Mouse (Mus musculus): ENCODE data around the gene Ifi206. TPM values are rescaled to one million over a fixed set of nuclear protein-coding genes. Genes with fewer than 3 reads are reported as not detected.

Ifi206 gene
- polyA plus RNA-seq, 1 experiment from 2014 or later = not detected

GRCm38 (mm10) chr1:173427385-173427784, 63.5 kb downstream of the Ifi206 start:
- Histone ChIP-seq H3K4me2 (ENCODE audit: low read length) (no peak overlapping the region), H3K27me3 (replicated peaks; ENCODE audit: control insufficient read depth, insufficient read depth, low read length) (no peaks in the 10 kb centered on the region), H3K36me3 (ENCODE audit: control insufficient read depth, insufficient read depth) (no peaks in the 10 kb centered on the region), H3K9me3 (ENCODE audit: control insufficient read depth, low read length) (no peaks in the 10 kb centered on the region), H3K4me3 (replicated peaks; ENCODE audit: low read length) (no peak overlapping the region), H3K9ac (replicated peaks; ENCODE audit: low read depth, low read length) (no peak overlapping the region), H3K27ac (ENCODE audit: low read length) (no peak overlapping the region), H3K4me1 (replicated peaks; ENCODE audit: control insufficient read depth, insufficient read depth, low read length) (no peaks in the 10 kb centered on the region)
- 86% methylated on average over 8 of the region's 8 CpGs for WGBS
- no peak for ATAC-seq

DNA sequence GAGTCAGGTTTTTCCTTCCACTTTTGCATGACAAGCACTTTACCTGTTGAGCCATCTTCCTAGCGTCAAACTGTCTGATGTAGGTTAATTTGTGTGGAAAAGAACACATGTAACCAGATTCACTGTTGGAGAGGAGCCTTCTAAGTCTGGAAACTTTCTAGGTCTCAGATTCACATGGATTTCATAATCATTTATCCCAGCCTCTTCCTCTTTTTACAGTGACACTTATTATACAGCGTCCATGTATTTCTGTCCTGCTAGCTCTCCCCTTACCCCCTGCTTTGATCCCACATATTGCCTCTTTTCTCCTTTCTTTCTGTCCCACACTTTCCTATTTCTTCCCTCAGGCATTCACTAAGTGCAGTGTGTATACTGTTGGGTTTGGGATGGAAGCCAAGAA, 64.5 kb downstream of the Ifi206 start:
- Histone ChIP-seq H3K27ac (ENCODE audit: low read length) (no peak overlapping the region), H3K4me3 (replicated peaks; ENCODE audit: low read length) (no peak overlapping the region), H3K9ac (replicated peaks; ENCODE audit: low read depth, low read length) (no peak overlapping the region), H3K4me2 (ENCODE audit: low read length) (no peak overlapping the region), H3K4me1 (replicated peaks; ENCODE audit: control insufficient read depth, insufficient read depth, low read length) (no peaks in the 10 kb centered on the region), H3K36me3 (ENCODE audit: control insufficient read depth, insufficient read depth) (no peaks in the 10 kb centered on the region), H3K9me3 (ENCODE audit: control insufficient read depth, low read length) (no peaks in the 10 kb centered on the region), H3K27me3 (replicated peaks; ENCODE audit: control insufficient read depth, insufficient read depth, low read length) (no peaks in the 10 kb centered on the region)
- no peak for ATAC-seq
- WGBS = 69% methylated on average over 2 of the region's 2 CpGs

- ATAC-seq = no peak
- 84% methylated on average over 6 of the region's 6 CpGs for WGBS
- no peaks in the 10 kb centered on the region for H3K27me3 ChIP-seq (replicated peaks; ENCODE audit: control insufficient read depth, insufficient read depth, low read length)
Measured at GRCm38 (mm10) chr1:173420374-173420773, 70.5 kb downstream of the Ifi206 start.

GRCm38 (mm10) chr1:173418936-173419621, 71.8 kb downstream of the Ifi206 start:
- H3K9ac ChIP-seq (replicated peaks; ENCODE audit: low read depth, low read length) = no peak overlapping the region
- no peak overlapping the region for H3K4me2 ChIP-seq (ENCODE audit: low read length)
- H3K27ac ChIP-seq (ENCODE audit: low read length) = no peak overlapping the region
- no peaks in the 10 kb centered on the region for H3K9me3 ChIP-seq (ENCODE audit: control insufficient read depth, low read length)
- no peaks in the 10 kb centered on the region for H3K36me3 ChIP-seq (ENCODE audit: control insufficient read depth, insufficient read depth)
- H3K4me3 ChIP-seq (replicated peaks; ENCODE audit: low read length) = no peak overlapping the region
- no peak for ATAC-seq
- 90% methylated on average over 1 of the region's 1 CpGs for WGBS
- no peaks in the 10 kb centered on the region for H3K27me3 ChIP-seq (replicated peaks; ENCODE audit: control insufficient read depth, insufficient read depth, low read length)
- no peaks in the 10 kb centered on the region for H3K4me1 ChIP-seq (replicated peaks; ENCODE audit: control insufficient read depth, insufficient read depth, low read length)

More at GRCm38 (mm10) chr1:173420374-173420773, 70.5 kb downstream of the Ifi206 start:
- H3K36me3 ChIP-seq (ENCODE audit: control insufficient read depth, insufficient read depth) = no peaks in the 10 kb centered on the region
- H3K9ac ChIP-seq (replicated peaks; ENCODE audit: low read depth, low read length) = no peak overlapping the region
- H3K27ac ChIP-seq (ENCODE audit: low read length) = no peak overlapping the region
- H3K4me3 ChIP-seq (replicated peaks; ENCODE audit: low read length) = no peak overlapping the region
- no peak overlapping the region for H3K4me2 ChIP-seq (ENCODE audit: low read length)
- H3K4me1 ChIP-seq (replicated peaks; ENCODE audit: control insufficient read depth, insufficient read depth, low read length) = no peaks in the 10 kb centered on the region
- no peaks in the 10 kb centered on the region for H3K9me3 ChIP-seq (ENCODE audit: control insufficient read depth, low read length)

- 92% methylated on average over 3 of the region's 3 CpGs for WGBS
- H3K4me3 ChIP-seq (replicated peaks; ENCODE audit: low read length) = no peak overlapping the region
Measured at GRCm38 (mm10) chr1:173418516-173418915, 72.3 kb downstream of the Ifi206 start.

More at GRCm38 (mm10) chr1:173418516-173418915, 72.3 kb downstream of the Ifi206 start:
- H3K9me3 ChIP-seq (ENCODE audit: control insufficient read depth, low read length) = no peaks in the 10 kb centered on the region
- H3K4me1 ChIP-seq (replicated peaks; ENCODE audit: control insufficient read depth, insufficient read depth, low read length) = no peaks in the 10 kb centered on the region
- H3K4me2 ChIP-seq (ENCODE audit: low read length) = no peak overlapping the region
- no peak overlapping the region for H3K9ac ChIP-seq (replicated peaks; ENCODE audit: low read depth, low read length)
- H3K36me3 ChIP-seq (ENCODE audit: control insufficient read depth, insufficient read depth) = no peaks in the 10 kb centered on the region
- H3K27ac ChIP-seq (ENCODE audit: low read length) = no peak overlapping the region
- no peak for ATAC-seq
- H3K27me3 ChIP-seq (replicated peaks; ENCODE audit: control insufficient read depth, insufficient read depth, low read length) = no peaks in the 10 kb centered on the region

Small RNA genes lying within 50 kb of the gene (microRNA-seq; reads per million reads assigned to microRNA genes)
- gene Gm44481 = not detected

Other genes starting within 250 kb of the Ifi206 start
- gene Olfr418, start 225.0 kb downstream of the Ifi206 start, polyA plus RNA-seq (2015; fragmentation: Nextera tagmentation; extraction: Ambion mirVana) = not detected in 2 replicates
- not detected in 2 replicates for gene Mptx2, start 213.3 kb downstream of the Ifi206 start, polyA plus RNA-seq (2015; fragmentation: Nextera tagmentation; extraction: Ambion mirVana)
- 12.4 and 14.0 TPM in 2 replicates for gene Ackr1, start 157.3 kb downstream of the Ifi206 start, polyA plus RNA-seq (2015; fragmentation: Nextera tagmentation; extraction: Ambion mirVana)
- 3.0 and 4.0 TPM in 2 replicates for gene Aim2, start 140.2 kb downstream of the Ifi206 start, polyA plus RNA-seq (2015; fragmentation: Nextera tagmentation; extraction: Ambion mirVana)
- 33.8 and 47.1 TPM in 2 replicates for gene Cadm3, start 123.3 kb downstream of the Ifi206 start, polyA plus RNA-seq (2015; fragmentation: Nextera tagmentation; extraction: Ambion mirVana)
- not detected in 2 replicates for gene Ifi214, start 44.9 kb upstream of the Ifi206 start, polyA plus RNA-seq (2015; fragmentation: Nextera tagmentation; extraction: Ambion mirVana)
- gene Ifi213, start 108.2 kb upstream of the Ifi206 start, polyA plus RNA-seq (2015; fragmentation: Nextera tagmentation; extraction: Ambion mirVana) = not detected in 2 replicates
- 0.09 TPM in 1 of 2 replicates, not detected in the other for gene Ifi209, start 139.9 kb upstream of the Ifi206 start, polyA plus RNA-seq (2015; fragmentation: Nextera tagmentation; extraction: Ambion mirVana)
- 0.06 TPM in 1 of 2 replicates, not detected in the other for gene Ifi208, start 182.6 kb upstream of the Ifi206 start, polyA plus RNA-seq (2015; fragmentation: Nextera tagmentation; extraction: Ambion mirVana)